Mouse (Mus musculus): ENCODE data around the gene Zfp335.

GRCm38 (mm10) chr2:164960716-164961441, 49.3 kb upstream of the Zfp335 start, which contains the start of gene Slc12a5:
- TF ChIP-seq POLR2A (IDR thresholded peaks at IDR 0.05; ENCODE audit: low read depth, low read length) (no peak; the same call in 1 of the 2 replicates), USF1 (IDR thresholded peaks at IDR 0.05; ENCODE audit: low read depth, low read length) (no peak), CHD2 (IDR thresholded peaks at IDR 0.05; ENCODE audit: low read length) (no peak), CTCF (conservative IDR thresholded peaks at IDR 0.05 in 1 of 2, IDR thresholded peaks at IDR 0.05 in 1 of 2; ENCODE audit: low read depth in 2 of 2, low read length in 2 of 2) (no peak), MXI1 (IDR thresholded peaks at IDR 0.05; ENCODE audit: low read depth, low read length) (no peak), EP300 (IDR thresholded peaks at IDR 0.05; ENCODE audit: low read length) (no peak), ETS1 (conservative IDR thresholded peaks at IDR 0.05; ENCODE audit: low read depth, low read length) (no peak), NELFE (IDR thresholded peaks at IDR 0.05; ENCODE audit: low read depth, low read length) (no peak)
